9 mouse cellular contexts compared by ENCODE assay signal in genomic region chr16:44502895-44503575, GRCm38 (mm10). TPM values are rescaled to one million over a fixed set of nuclear protein-coding genes. Genes with fewer than 3 reads are reported as not detected.
DNase-seq lines count a peak whose midpoint lies in the region; ATAC-seq lines count a peak whose summit lies in the region.
"Had no signal": no experiment of that assay in that cellular context is flagged by ENCODE, and none has a peak within 500 bp of the region (broad histone marks: within the 10 kb centered on the region; RNA-seq: fewer than 3 reads in every experiment).

No protein-coding gene starts in this region.

- no peaks in the 10 kb centered on the region for H3K27me3 ChIP-seq in limb, embryonic 12.5 days
- H3K27me3 ChIP-seq in limb, embryonic 10.5 days (ENCODE audit: low read depth, poor library complexity, severe bottlenecking): no peaks in the 10 kb centered on the region
- no peaks in the 10 kb centered on the region for H3K27me3 ChIP-seq in hindbrain, embryonic 11.5 days (ENCODE audit: control insufficient read depth, insufficient read depth, low read length)
- no peaks in the 10 kb centered on the region for H3K27me3 ChIP-seq in neural tube, embryonic 13.5 days
- H3K27me3 ChIP-seq in forebrain, embryonic 16.5 days (replicated peaks; ENCODE audit: control insufficient read depth, insufficient read depth, low read length): no peaks in the 10 kb centered on the region

- no peak for ATAC-seq in limb, embryonic 12.5 days (ENCODE audit: insufficient number of reproducible peaks, insufficient read depth, low FRiP score, low TSS enrichment, low read depth)
- ATAC-seq in hindbrain, embryonic 11.5 days (ENCODE audit: low FRiP score): peak; percentile 29; the same call in 1 of the 2 replicates
- 0 out of 2 replicates have a peak, but pooled peaks have one; percentile 37 for ATAC-seq in neural tube, embryonic 13.5 days (ENCODE audit: low read depth)
- no peak for ATAC-seq in forebrain, embryonic 16.5 days

- H3K27ac ChIP-seq in limb, embryonic 12.5 days: peak overlapping the region; percentile 59; the same call in 1 of the 2 replicates
- H3K27ac ChIP-seq in limb, embryonic 10.5 days: no peak overlapping the region
- H3K27ac ChIP-seq in hindbrain, embryonic 11.5 days (ENCODE audit: low read depth, low read length): no peak overlapping the region
- 0 out of 2 replicates have a peak overlapping the region, but pooled peaks have one; percentile 38 for H3K27ac ChIP-seq in neural tube, embryonic 13.5 days (replicated peaks)
- H3K27ac ChIP-seq in forebrain, embryonic 16.5 days (ENCODE audit: low read length): no peak overlapping the region
- H3K27ac ChIP-seq: kidney, postnatal 0 days had no signal

- WGBS in limb, embryonic 12.5 days: 78% methylated on average over 8 of the region's 8 CpGs
- 84% methylated on average over 8 of the region's 8 CpGs for WGBS in limb, embryonic 10.5 days
- WGBS in hindbrain, embryonic 11.5 days: 72% methylated on average over 8 of the region's 8 CpGs
- WGBS in neural tube, embryonic 13.5 days: 66% methylated on average over 8 of the region's 8 CpGs
- 61% methylated on average over 8 of the region's 8 CpGs for WGBS in forebrain, embryonic 16.5 days

- H3K9me3 ChIP-seq in limb, embryonic 12.5 days: peaks cover 9% of the 10 kb centered on the region; the same call in 1 of the 2 replicates
- H3K9me3 ChIP-seq in limb, embryonic 10.5 days (replicated peaks): no peaks in the 10 kb centered on the region
- no peaks in the 10 kb centered on the region for H3K9me3 ChIP-seq in hindbrain, embryonic 11.5 days (ENCODE audit: control insufficient read depth, low read length)
- H3K9me3 ChIP-seq in neural tube, embryonic 13.5 days: no peaks in the 10 kb centered on the region
- H3K9me3 ChIP-seq in forebrain, embryonic 16.5 days (ENCODE audit: control insufficient read depth, low read length): no peaks in the 10 kb centered on the region

- H3K9ac ChIP-seq in limb, embryonic 12.5 days (replicated peaks): no peak overlapping the region
- no peak overlapping the region for H3K9ac ChIP-seq in hindbrain, embryonic 11.5 days (ENCODE audit: low read depth, low read length)
- no peak overlapping the region for H3K9ac ChIP-seq in neural tube, embryonic 13.5 days
- H3K9ac ChIP-seq in forebrain, embryonic 16.5 days (replicated peaks; ENCODE audit: low read depth, low read length): no peak overlapping the region

- no peak overlapping the region for H3K4me3 ChIP-seq in limb, embryonic 12.5 days (replicated peaks)
- no peak overlapping the region for H3K4me3 ChIP-seq in limb, embryonic 10.5 days
- H3K4me3 ChIP-seq in hindbrain, embryonic 11.5 days (ENCODE audit: low read depth, low read length): no peak overlapping the region
- H3K4me3 ChIP-seq in neural tube, embryonic 13.5 days: no peak overlapping the region
- H3K4me3 ChIP-seq in forebrain, embryonic 16.5 days (replicated peaks; ENCODE audit: low read length): no peak overlapping the region

- H3K36me3 ChIP-seq in limb, embryonic 12.5 days: peaks cover 98% of the 10 kb centered on the region
- peaks cover 97% of the 10 kb centered on the region for H3K36me3 ChIP-seq in limb, embryonic 10.5 days
- peaks cover 33% of the 10 kb centered on the region for H3K36me3 ChIP-seq in hindbrain, embryonic 11.5 days (ENCODE audit: control insufficient read depth, insufficient read depth, low read length)
- peaks cover 65% of the 10 kb centered on the region for H3K36me3 ChIP-seq in neural tube, embryonic 13.5 days
- H3K36me3 ChIP-seq in forebrain, embryonic 16.5 days (ENCODE audit: control insufficient read depth, insufficient read depth): peaks cover 16% of the 10 kb centered on the region

- no peak for DNase-seq in limb, embryonic 10.5 days (ENCODE audit: low spot score)
- peak; percentile 79 for DNase-seq in cerebellum, adult 9-11 months
- DNase-seq in hindbrain, embryonic 11.5 days (ENCODE audit: low spot score): no peak
- no peak for DNase-seq in urinary bladder, adult 18-20 months (ENCODE audit: low spot score in 2 of 2)
- DNase-seq in frontal cortex, postnatal 36 days (ENCODE audit: low spot score in 2 of 2): no peak

- H3K4me2 ChIP-seq in limb, embryonic 12.5 days: no peak overlapping the region
- no peak overlapping the region for H3K4me2 ChIP-seq in hindbrain, embryonic 11.5 days (replicated peaks; ENCODE audit: low read depth, low read length)
- no peak overlapping the region for H3K4me2 ChIP-seq in neural tube, embryonic 13.5 days
- no peak overlapping the region for H3K4me2 ChIP-seq in forebrain, embryonic 16.5 days (ENCODE audit: low read length)

- H3K4me1 ChIP-seq in limb, embryonic 12.5 days (replicated peaks): peaks cover 16% of the 10 kb centered on the region
- peaks cover 16% of the 10 kb centered on the region for H3K4me1 ChIP-seq in limb, embryonic 10.5 days
- no peaks in the 10 kb centered on the region for H3K4me1 ChIP-seq in hindbrain, embryonic 11.5 days (replicated peaks; ENCODE audit: control insufficient read depth, insufficient read depth, low read length)
- H3K4me1 ChIP-seq in neural tube, embryonic 13.5 days (replicated peaks): peaks cover 12% of the 10 kb centered on the region
- peaks cover 17% of the 10 kb centered on the region for H3K4me1 ChIP-seq in forebrain, embryonic 16.5 days (replicated peaks; ENCODE audit: control insufficient read depth, insufficient read depth, low read length)

RNA-seq across cellular contexts. Expression of gene Boc, which starts 55.7 kb away (rescaled TPM):
- 43.1 and 50.8 TPM in 2 replicates for polyA plus RNA-seq in limb, embryonic 12.5 days (2016; fragmentation: Nextera tagmentation; extraction: Ambion mirVana)
- 20.0 and 38.3 TPM in 2 replicates for polyA plus RNA-seq in limb, embryonic 10.5 days (2016; fragmentation: Nextera tagmentation; extraction: Ambion mirVana)
- polyA plus RNA-seq in hindbrain, embryonic 11.5 days (2014; fragmentation: Nextera tagmentation; extraction: Ambion mirVana): 34.3 and 41.7 TPM in 2 replicates
- polyA plus RNA-seq in neural tube, embryonic 13.5 days (2015; fragmentation: Nextera tagmentation; extraction: Ambion mirVana): 11.5 and 14.4 TPM in 2 replicates
- 15.2 and 17.6 TPM in 2 replicates for polyA plus RNA-seq in forebrain, embryonic 16.5 days (2015; fragmentation: Nextera tagmentation; extraction: Ambion mirVana)

Comparison
In these comparisons a context has a peak if more than half of its experiments do, and no peak if none do; other contexts are left out.
1. H3K27ac ChIP-seq: peak in limb, embryonic 12.5 days (single experiment) and neural tube, embryonic 13.5 days (single experiment); none in limb, embryonic 10.5 days (single experiment), hindbrain, embryonic 11.5 days (single experiment) and forebrain, embryonic 16.5 days (single experiment).
2. ATAC-seq: peak in hindbrain, embryonic 11.5 days (single experiment) and neural tube, embryonic 13.5 days (single experiment); none in limb, embryonic 12.5 days (single experiment) and forebrain, embryonic 16.5 days (single experiment).